Mouse (Mus musculus) lung, postnatal 0 days (tissue): ENCODE data around the gene Cmc4. TPM values are rescaled to one million over a fixed set of nuclear protein-coding genes. Genes with fewer than 3 reads are reported as not detected.

Experiments used
- ATAC-seq: fragments of 200-750 bp; cut with Nextera tagmentation; 2 replicates; pipeline ENCODE4 v1.8.0; 2017; ENCODE audit warnings: moderate library complexity
- DNase-seq: peaks from one replicate; pipeline ENCODE4 v3.0.0-alpha.2; 2016; ENCODE audit warnings: low spot score
- H3K27ac ChIP-seq: fragments of 300-500 bp; sonication (generic); 2 replicates; pipeline ENCODE4 v1.5.1; 2014; ENCODE audit warnings: antibody characterized with exemption, mild to moderate bottlenecking, low read length, mixed read lengths
- H3K27me3 ChIP-seq: fragments of 300-500 bp; sonication (generic); replicated peaks from 2 replicates; pipeline ENCODE4 v1.6.1; 2014; ENCODE audit warnings: low read length, mixed read lengths; ENCODE audit not compliant: insufficient read depth
- H3K36me3 ChIP-seq: fragments of 300-500 bp; sonication (generic); 2 replicates; pipeline ENCODE4 v1.6.1; 2014; ENCODE audit warnings: low read length, mixed read lengths; ENCODE audit not compliant: insufficient read depth
- H3K4me1 ChIP-seq: fragments of 300-500 bp; sonication (generic); 2 replicates; pipeline ENCODE4 v1.6.1; 2014; ENCODE audit warnings: antibody characterized with exemption, low read depth, low read length, mixed read lengths; ENCODE audit not compliant: insufficient read depth
- H3K4me2 ChIP-seq: fragments of 300-500 bp; sonication (generic); replicated peaks from 2 replicates; pipeline ENCODE4 v1.6.1; 2014; ENCODE audit warnings: low read depth, mild to moderate bottlenecking, low read length, moderate library complexity, mixed read lengths
- H3K4me3 ChIP-seq: fragments of 300-500 bp; sonication (generic); 2 replicates; pipeline ENCODE4 v1.5.1; 2014; ENCODE audit warnings: low read depth, low read length
- H3K9ac ChIP-seq: fragments of 300-500 bp; sonication (generic); replicated peaks from 2 replicates; pipeline ENCODE4 v1.6.1; 2014; ENCODE audit warnings: low read depth, mild to moderate bottlenecking
- H3K9me3 ChIP-seq: fragments of 300-500 bp; sonication (generic); 2 replicates; pipeline ENCODE4 v1.6.1; 2016; ENCODE audit warnings: low read length, mixed read lengths
- CTCF ChIP-seq: IDR thresholded peaks from 2 replicates; pipeline ENCODE4 v1.5.1; 2016; ENCODE audit warnings: antibody characterized with exemption, mild to moderate bottlenecking
- EP300 ChIP-seq: IDR thresholded peaks from 2 replicates; pipeline ENCODE4 v1.6.1; 2016; ENCODE audit warnings: antibody characterized with exemption, mild to moderate bottlenecking, control low read depth
- WGBS: fragments of 180-500 bp; shearing (Covaris S2); extraction: QIAGEN DNeasy Blood & Tissue Kit; methylation state at CpG from one replicate; pipeline ENCODE4 v1.1.7; 2014; 5-methylcytosine and 5-hydroxymethylcytosine counted together
- polyA plus RNA-seq: library from polyadenylated mRNA; unstranded; fragments of >200 nt; fragmentation: Nextera tagmentation; extraction: Ambion mirVana; gene quantifications from 2 replicates; pipeline ENCODE4 v1.2.1, GENCODE M21; 2015

The Cmc4 gene
- 18.5 and 23.4 TPM in 2 replicates for polyA plus RNA-seq

DNA sequence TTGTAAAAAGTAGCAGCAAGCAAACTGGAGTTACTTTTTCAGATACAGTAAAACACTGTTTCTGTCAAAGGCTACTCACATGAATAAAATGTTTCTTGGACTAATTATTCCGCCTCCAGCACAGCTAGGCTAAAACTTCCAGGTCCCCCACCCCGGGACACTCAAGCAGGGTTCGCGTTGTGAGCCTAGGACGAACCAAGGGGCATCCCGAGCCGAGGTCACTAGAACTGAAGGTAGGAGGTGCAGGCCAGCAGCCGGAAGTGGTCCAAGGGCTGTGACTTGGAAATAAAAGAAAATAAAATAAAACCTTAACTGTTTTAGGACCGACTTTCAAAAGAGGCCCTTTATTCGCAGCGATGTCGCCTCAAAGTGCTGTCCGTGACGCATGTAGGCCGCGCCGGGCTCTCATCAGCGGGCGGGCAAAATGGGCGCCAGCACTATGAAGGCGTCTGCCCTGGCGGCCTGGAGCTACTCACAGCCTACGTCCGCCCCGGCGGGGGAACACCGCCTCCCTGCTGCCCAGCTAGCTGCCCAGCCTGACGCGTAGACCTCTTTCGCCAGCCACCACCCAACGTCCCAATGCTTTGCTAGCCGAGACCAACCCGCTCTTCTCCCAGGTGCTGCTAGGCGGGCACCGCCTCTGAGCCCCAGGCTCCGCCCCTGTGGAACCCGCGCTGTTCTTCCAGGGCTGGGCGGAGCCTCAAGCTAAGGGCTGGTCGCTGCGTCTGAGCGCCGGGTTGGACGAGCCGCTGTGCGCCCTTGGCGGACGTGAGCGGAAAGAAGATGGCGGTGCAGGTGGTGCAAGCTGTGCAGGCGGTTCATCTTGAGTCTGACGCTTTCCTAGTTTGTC lies at the start of gene Cmc4, which contains the start of the genes Mtcp1 and Brcc3:
TSS of gene Cmc4 (minus strand) at position 649 of the 850 bp plus-strand sequence.
TSS of gene Mtcp1 (minus strand) at position 653 of the 850 bp plus-strand sequence.
TSS of gene Brcc3 (plus strand) at position 693 of the 850 bp plus-strand sequence.
- ATAC-seq (peak; percentile 99), DNase-seq (peak; percentile 93)
- no peaks in the 10 kb centered on the region for H3K36me3 ChIP-seq
- H3K4me2 ChIP-seq = peak within 1 kb of the TSS; percentile 48
- 14% methylated on average over 46 of the region's 52 CpGs for WGBS
- peak within 1 kb of the TSS; percentile 88 for H3K27ac ChIP-seq
- peak within 1 kb of the TSS; percentile 41; the same call in 1 of the 2 replicates for H3K9ac ChIP-seq
- H3K4me3 ChIP-seq = peak within 1 kb of the TSS; percentile 49
- no peaks in the 10 kb centered on the region for H3K4me1 ChIP-seq
- TF ChIP-seq EP300 = no peak
- no peaks in the 10 kb centered on the region for H3K9me3 ChIP-seq
- H3K27me3 ChIP-seq = no peaks in the 10 kb centered on the region

DNA sequence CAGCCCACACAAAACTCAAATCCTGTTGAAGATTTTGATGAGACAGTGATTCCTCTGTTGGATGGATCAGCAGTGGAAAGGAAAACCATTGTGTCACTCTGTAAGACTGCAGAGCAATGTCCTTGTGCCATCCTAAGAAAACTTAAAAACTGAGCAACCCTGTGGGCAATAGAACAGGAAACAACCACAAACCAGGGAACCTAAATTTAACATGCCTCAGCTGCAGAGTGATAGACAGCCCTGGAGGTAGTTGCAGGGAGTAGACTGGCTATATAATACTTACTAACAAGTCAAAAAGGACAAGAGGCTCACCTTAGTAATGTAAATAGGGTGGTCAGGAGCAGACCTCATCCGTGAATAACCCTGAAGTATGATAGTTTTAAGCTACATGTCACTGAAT lies 38.2 kb upstream of the Cmc4 start:
- ATAC-seq = no peak
- H3K9me3 ChIP-seq = no peaks in the 10 kb centered on the region
- no peak overlapping the region for H3K4me3 ChIP-seq
- no peak overlapping the region for H3K9ac ChIP-seq
- no peak overlapping the region for H3K27ac ChIP-seq
- 67% methylated on average over 1 of the region's 1 CpGs for WGBS
- H3K4me2 ChIP-seq = no peak overlapping the region
- DNase-seq = no peak
- no peaks in the 10 kb centered on the region; the same call in 1 of the 2 replicates for H3K36me3 ChIP-seq
- H3K4me1 ChIP-seq = no peaks in the 10 kb centered on the region
- TF ChIP-seq EP300 = no peak
- no peak for TF ChIP-seq CTCF
- H3K27me3 ChIP-seq = no peaks in the 10 kb centered on the region

DNA sequence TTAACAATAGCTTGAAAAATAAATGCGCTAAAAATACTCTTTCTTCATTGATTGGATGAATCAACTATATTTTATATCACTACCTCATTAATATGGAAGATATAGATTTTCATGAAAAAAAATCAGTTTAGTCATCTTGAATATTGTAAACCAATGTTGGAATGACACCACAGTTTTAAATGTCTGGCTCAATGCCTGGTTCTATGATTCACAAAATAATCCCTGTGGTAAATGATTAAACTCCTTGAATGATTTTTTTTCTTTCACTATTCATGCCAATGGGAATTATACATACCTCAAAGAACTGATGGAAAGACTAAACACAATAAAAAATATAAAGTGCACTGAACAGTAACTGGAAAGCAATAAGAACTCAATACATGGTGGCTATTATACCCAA lies 6.7 kb downstream of the Cmc4 start:
- Histone ChIP-seq H3K27me3 (no peaks in the 10 kb centered on the region), H3K36me3 (no peaks in the 10 kb centered on the region), H3K9ac (no peak overlapping the region), H3K27ac (no peak overlapping the region), H3K4me1 (no peaks in the 10 kb centered on the region), H3K9me3 (no peaks in the 10 kb centered on the region), H3K4me3 (no peak overlapping the region), H3K4me2 (no peak overlapping the region)
- DNase-seq = no peak
- 97% methylated on average over 1 of the region's 1 CpGs for WGBS
- no peak for TF ChIP-seq EP300
- no peak for TF ChIP-seq CTCF
- ATAC-seq = no peak

DNA sequence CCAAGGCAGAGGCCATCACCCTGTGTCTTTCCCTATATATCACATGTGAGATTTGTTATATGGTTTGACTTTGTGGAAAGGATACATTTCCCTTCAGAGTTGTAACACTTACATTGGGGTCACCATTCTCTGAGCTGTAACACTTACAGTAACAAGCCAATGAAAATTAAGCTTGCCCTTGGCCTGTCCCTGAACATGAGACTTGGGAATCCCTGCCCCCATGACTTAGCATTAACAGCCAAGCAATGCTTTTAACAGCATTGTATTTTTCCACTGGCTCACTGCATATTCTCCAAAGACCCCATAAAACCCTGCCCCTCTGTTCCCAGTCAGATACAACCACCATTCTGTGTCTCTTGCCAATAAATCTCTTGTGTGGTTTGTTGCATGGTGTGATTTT lies 13.0 kb downstream of the Cmc4 start:
- Histone ChIP-seq H3K4me3 (no peak overlapping the region), H3K9ac (no peak overlapping the region), H3K9me3 (no peaks in the 10 kb centered on the region), H3K27ac (no peak overlapping the region), H3K4me2 (no peak overlapping the region), H3K36me3 (no peaks in the 10 kb centered on the region), H3K27me3 (no peaks in the 10 kb centered on the region), H3K4me1 (no peaks in the 10 kb centered on the region)
- ATAC-seq = no peak
- DNase-seq = no peak
- TF ChIP-seq EP300 = no peak
- TF ChIP-seq CTCF = no peak

DNA sequence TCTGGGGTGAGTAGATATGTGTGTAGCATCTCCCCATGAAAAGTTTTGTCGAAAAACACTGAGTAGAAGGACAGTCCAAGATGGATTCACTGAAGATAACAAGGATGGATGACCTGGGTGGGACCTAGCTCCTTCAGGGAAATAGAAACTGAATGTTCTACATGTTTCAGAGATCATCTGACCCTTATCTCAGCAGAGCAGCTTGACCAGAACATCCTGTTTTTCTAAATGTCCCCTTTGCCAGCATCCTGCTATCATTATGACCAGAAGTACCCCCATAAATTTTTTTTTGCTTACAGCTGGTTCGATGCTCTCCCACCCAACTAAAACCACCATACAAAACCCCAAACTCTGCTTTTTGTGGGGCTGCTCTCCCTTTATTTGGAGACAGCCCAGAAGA lies 13.7 kb downstream of the Cmc4 start:
- Histone ChIP-seq H3K4me3 (no peak overlapping the region), H3K4me1 (no peaks in the 10 kb centered on the region), H3K36me3 (no peaks in the 10 kb centered on the region), H3K27ac (no peak overlapping the region), H3K4me2 (no peak overlapping the region), H3K9ac (no peak overlapping the region), H3K9me3 (no peaks in the 10 kb centered on the region), H3K27me3 (no peaks in the 10 kb centered on the region)
- TF ChIP-seq CTCF = no peak
- TF ChIP-seq EP300 = peak; percentile 58; the same call in 1 of the 2 replicates
- ATAC-seq (no peak), DNase-seq (peak; percentile 7)
- WGBS = 71% methylated on average over 2 of the region's 2 CpGs

DNA sequence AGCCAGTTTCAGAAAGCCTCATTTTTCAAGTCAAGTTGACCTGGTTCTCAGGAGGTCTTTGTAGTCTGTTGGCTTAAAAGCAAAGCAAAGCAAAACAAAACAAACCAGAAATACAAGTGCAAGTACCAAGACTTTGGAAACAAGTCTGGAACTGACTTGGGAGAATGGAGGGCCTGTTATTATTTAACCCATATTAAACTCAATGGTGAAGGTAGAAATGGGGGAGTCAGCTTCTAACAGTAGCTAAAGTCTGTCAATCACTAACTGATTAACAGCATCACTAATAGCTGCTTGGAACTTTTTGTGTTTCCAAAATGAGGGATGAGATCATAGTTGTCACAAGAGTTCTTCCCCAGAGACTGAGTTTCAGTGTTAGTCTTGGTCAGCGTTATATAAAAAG lies 16.9 kb downstream of the Cmc4 start:
- TF ChIP-seq CTCF (no peak), EP300 (no peak)
- ATAC-seq (no peak), DNase-seq (no peak)
- Histone ChIP-seq H3K4me3 (no peak overlapping the region), H3K9me3 (no peaks in the 10 kb centered on the region), H3K27ac (no peak overlapping the region), H3K9ac (no peak overlapping the region), H3K27me3 (no peaks in the 10 kb centered on the region), H3K36me3 (no peaks in the 10 kb centered on the region), H3K4me2 (no peak overlapping the region), H3K4me1 (no peaks in the 10 kb centered on the region)
- WGBS = 86% methylated on average over 1 of the region's 1 CpGs
